Mouse (Mus musculus) olfactory bulb, adult 2 months (tissue): ENCODE data around the gene Myzap.

ENCODE experiments used
- CTCF ChIP-seq: fragments of 200-500 bp; IDR thresholded peaks from 2 replicates; pipeline ENCODE4 v1.5.1; 2012; ENCODE audit warnings: low read depth, mild to moderate bottlenecking, low read length, moderate library complexity; ENCODE audit not compliant: insufficient read depth
- POLR2A ChIP-seq: fragments of 200-500 bp; IDR thresholded peaks from 2 replicates; pipeline ENCODE4 v1.6.1; 2012; ENCODE audit warnings: mild to moderate bottlenecking, low read depth, low read length, moderate library complexity; ENCODE audit not compliant: insufficient read depth

DNA sequence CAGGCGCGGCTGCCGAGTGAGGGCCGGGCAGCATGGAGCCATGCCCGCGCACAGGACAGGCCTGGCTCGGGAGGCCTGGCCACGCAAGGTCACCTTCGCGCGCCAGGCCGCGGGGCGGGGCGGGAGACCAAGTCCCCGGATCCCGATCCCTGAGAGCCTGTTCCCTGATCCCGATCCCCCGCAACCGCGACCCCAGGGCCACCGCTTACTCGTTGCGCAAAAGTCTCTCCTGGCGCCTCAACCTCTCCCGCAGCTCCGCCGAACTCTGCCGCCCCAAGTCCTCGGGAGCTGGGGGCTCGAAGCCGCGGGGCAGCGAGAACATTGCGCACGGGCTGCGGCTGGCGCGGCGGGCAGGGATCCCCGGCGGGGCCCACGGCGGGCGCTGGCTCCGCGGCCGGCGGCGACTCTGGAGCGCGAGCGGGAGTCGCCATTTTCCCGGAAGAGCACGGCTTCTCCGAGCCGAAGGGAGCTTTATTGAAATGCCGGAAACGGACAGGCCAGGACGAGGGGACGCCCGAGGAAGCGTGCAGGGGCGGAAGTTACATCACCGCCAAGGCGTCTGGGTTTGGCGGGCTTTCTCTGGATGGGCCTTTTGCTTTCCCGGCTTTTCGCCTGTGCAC, 106.6 kb downstream of the Myzap start, which contains the start of gene Polr2m:
- no peak for TF ChIP-seq CTCF
- TF ChIP-seq POLR2A: peak; percentile 61
